Mouse (Mus musculus): Measurements from ENCODE around the gene Ugt1a9.

Gene Ugt1a9

GRCm38 (mm10) chr1:88235046-88235893 lies 164.7 kb downstream of the Ugt1a9 start:
- no peak for DNase-seq (ENCODE audit: low read depth, low spot score)

- DNase-seq (ENCODE audit: low read depth, low spot score): no peak
These were observed 165.4 kb downstream of the Ugt1a9 start for GRCm38 (mm10) chr1:88235894-88236415.

- DNase-seq (ENCODE audit: low read depth, low spot score): no peak
These were observed 166.7 kb downstream of the Ugt1a9 start for GRCm38 (mm10) chr1:88237311-88237710.

- DNase-seq (ENCODE audit: low read depth, low spot score): no peak
These were observed 168.2 kb downstream of the Ugt1a9 start for GRCm38 (mm10) chr1:88238771-88239170.

- no peak for DNase-seq (ENCODE audit: low read depth, low spot score)
These were observed 169.5 kb downstream of the Ugt1a9 start for GRCm38 (mm10) chr1:88240072-88240471.

- no peak for DNase-seq (ENCODE audit: low read depth, low spot score)
These were observed 170.0 kb downstream of the Ugt1a9 start for GRCm38 (mm10) chr1:88240579-88240978.

GRCm38 (mm10) chr1:88243861-88244260 lies 173.3 kb downstream of the Ugt1a9 start:
- no peak for DNase-seq (ENCODE audit: low read depth, low spot score)

GRCm38 (mm10) chr1:88245881-88246280 lies 175.3 kb downstream of the Ugt1a9 start:
- no peak for DNase-seq (ENCODE audit: low read depth, low spot score)

GRCm38 (mm10) chr1:88246386-88246785 lies 175.8 kb downstream of the Ugt1a9 start:
- no peak for DNase-seq (ENCODE audit: low read depth, low spot score)

- no peak for DNase-seq (ENCODE audit: low read depth, low spot score)
These were observed 177.1 kb downstream of the Ugt1a9 start for GRCm38 (mm10) chr1:88247660-88248059.

- no peak for DNase-seq (ENCODE audit: low read depth, low spot score)
These were observed 178.1 kb downstream of the Ugt1a9 start for GRCm38 (mm10) chr1:88248658-88249057.

GRCm38 (mm10) chr1:88249596-88249995 lies 179.0 kb downstream of the Ugt1a9 start:
- DNase-seq (ENCODE audit: low read depth, low spot score): no peak

GRCm38 (mm10) chr1:88250023-88250422 lies 179.4 kb downstream of the Ugt1a9 start:
- no peak for DNase-seq (ENCODE audit: low read depth, low spot score)

GRCm38 (mm10) chr1:88253106-88253505 lies 182.5 kb downstream of the Ugt1a9 start:
- DNase-seq (ENCODE audit: low read depth, low spot score): no peak

- DNase-seq (ENCODE audit: low read depth, low spot score): no peak
These were observed 182.9 kb downstream of the Ugt1a9 start for GRCm38 (mm10) chr1:88253540-88253939.

- no peak for DNase-seq (ENCODE audit: low read depth, low spot score)
These were observed 184.3 kb downstream of the Ugt1a9 start for GRCm38 (mm10) chr1:88254793-88255465.

GRCm38 (mm10) chr1:88255466-88255857 lies 184.9 kb downstream of the Ugt1a9 start:
- no peak for DNase-seq (ENCODE audit: low read depth, low spot score)

- DNase-seq (ENCODE audit: low read depth, low spot score): no peak
These were observed 185.6 kb downstream of the Ugt1a9 start for GRCm38 (mm10) chr1:88255989-88256754.

- DNase-seq (ENCODE audit: low read depth, low spot score): no peak
These were observed 186.5 kb downstream of the Ugt1a9 start for GRCm38 (mm10) chr1:88256886-88257663.

- DNase-seq (ENCODE audit: low read depth, low spot score): no peak
These were observed 187.1 kb downstream of the Ugt1a9 start for GRCm38 (mm10) chr1:88257681-88258080.

- DNase-seq (ENCODE audit: low read depth, low spot score): no peak
These were observed 187.8 kb downstream of the Ugt1a9 start for GRCm38 (mm10) chr1:88258361-88258760.
